Mouse (Mus musculus): ENCODE measurements around the gene Cfap97d1. TPM values are rescaled to one million over a fixed set of nuclear protein-coding genes. Genes with fewer than 3 reads are reported as not detected.

Gene Cfap97d1
- polyA plus RNA-seq, 1 experiment from 2014 or later: not detected

DNA sequence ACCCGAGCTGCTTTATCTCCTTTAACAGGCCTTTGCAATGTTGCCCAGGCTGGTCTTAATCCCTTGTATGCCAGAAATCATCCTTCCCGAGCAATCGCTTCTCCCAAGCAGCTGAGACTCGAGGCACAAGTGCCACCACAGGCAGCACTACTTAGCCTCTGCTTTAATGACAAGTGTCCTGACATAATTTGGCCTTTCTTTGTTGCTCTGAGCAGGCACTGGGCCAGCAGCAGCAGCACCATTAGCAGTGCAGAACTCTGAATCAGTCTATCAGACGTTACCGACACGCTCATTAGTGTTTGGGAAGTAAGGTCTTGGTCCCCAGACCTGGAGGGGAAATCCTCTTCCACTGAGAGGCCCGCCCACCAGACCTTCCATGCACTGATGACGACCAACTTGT is 35.7 kb downstream of the Cfap97d1 start:
- Histone ChIP-seq H3K27me3 (ENCODE audit: insufficient read depth, poor library complexity, severe bottlenecking) (peaks cover 9% of the 10 kb centered on the region; the same call in 1 of the 2 replicates), H3K9me3 (no peaks in the 10 kb centered on the region), H3K4me3 (no peak overlapping the region), H3K36me3 (peaks cover 63% of the 10 kb centered on the region), H3K4me1 (replicated peaks) (peaks cover 18% of the 10 kb centered on the region), H3K27ac (no peak overlapping the region)
- WGBS: 81% methylated on average over 9 of the region's 9 CpGs
- no peak for DNase-seq (ENCODE audit: low spot score)

DNA sequence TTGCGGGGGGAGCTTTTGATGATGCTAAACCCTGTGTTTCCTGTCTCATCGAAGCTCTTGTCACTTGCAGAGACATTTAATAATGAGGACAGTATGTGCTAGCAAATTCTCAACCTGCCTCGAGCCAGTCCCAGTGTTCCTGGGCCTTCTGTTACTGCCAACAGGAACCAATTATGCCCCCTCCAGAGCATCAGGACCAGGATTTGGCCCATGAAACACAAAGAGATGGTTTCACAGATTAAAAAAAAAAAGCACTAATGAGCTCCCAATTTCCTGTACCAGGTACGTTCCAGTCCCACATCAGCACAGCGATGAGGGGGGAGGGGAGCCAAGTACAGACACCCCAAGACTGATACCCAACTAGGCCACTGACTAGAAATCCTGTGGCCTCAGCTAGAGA is 37.1 kb downstream of the Cfap97d1 start:
- no peak overlapping the region for H3K27ac ChIP-seq
- DNase-seq (ENCODE audit: low spot score): no peak
- H3K27me3 ChIP-seq (ENCODE audit: insufficient read depth, poor library complexity, severe bottlenecking): peaks cover 23% of the 10 kb centered on the region
- peaks cover 53% of the 10 kb centered on the region for H3K36me3 ChIP-seq
- no peak overlapping the region for H3K4me3 ChIP-seq
- H3K4me1 ChIP-seq (replicated peaks): peaks cover 21% of the 10 kb centered on the region
- H3K9me3 ChIP-seq: no peaks in the 10 kb centered on the region
- 84% methylated on average over 5 of the region's 5 CpGs for WGBS

DNA sequence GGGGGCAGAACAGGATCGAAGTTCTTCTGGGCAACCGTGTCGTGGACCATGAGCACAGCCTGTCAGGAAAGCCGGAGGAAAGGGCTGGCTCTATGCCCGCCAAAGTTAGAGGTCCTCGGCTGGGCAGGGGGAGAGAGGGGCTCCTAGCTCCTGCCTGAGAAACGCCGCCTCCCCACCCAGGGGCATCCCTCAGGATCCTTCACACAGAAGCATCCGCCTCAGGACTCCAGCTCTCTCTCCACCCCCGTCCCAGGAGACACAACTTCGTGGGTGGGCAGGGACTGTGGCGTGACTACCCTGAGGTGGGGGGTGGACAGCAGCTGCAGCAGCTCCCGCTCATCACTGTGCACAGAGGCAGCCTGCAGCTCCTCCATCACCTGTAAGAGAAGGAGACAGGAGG is 39.3 kb downstream of the Cfap97d1 start:
- WGBS: 83% methylated on average over 13 of the region's 13 CpGs

DNA sequence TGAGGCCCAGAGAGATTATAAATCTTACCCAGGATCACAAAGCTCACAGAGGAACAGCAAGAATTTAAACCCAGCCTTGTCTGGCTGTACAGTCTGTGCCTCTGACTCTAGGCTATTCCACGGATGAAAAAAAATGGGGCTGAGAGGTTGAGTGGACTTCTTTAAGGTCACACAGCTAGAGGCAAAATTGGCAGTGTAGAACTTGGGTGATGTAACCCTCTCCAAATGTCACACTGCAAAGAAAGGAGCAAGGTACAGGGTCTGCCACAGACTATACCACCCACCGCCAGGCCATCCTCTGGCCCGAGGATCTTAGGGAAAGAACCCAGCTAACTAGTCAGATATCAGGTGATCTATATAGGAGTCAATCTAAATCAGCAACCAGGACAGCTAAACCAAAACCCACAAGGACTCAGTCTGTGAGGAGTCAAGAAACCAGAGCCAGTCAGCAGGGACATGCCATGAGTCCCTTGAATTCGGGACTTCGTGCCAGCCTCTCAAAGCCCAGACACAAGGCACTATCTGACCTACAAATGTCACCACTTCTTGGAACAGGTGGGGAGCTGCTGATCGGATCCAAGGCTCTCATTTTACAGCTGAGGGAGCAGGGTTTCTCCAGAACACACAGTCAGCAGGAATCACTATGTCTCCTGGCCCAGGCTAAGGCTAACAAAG is 40.1 kb downstream of the Cfap97d1 start:
- 92% methylated on average over 6 of the region's 6 CpGs for WGBS
- Histone ChIP-seq H3K9me3 (no peaks in the 10 kb centered on the region), H3K27me3 (ENCODE audit: insufficient read depth, poor library complexity, severe bottlenecking) (peaks cover 42% of the 10 kb centered on the region), H3K36me3 (peaks cover 26% of the 10 kb centered on the region), H3K27ac (no peak overlapping the region), H3K4me3 (no peak overlapping the region), H3K4me1 (replicated peaks) (peaks cover 41% of the 10 kb centered on the region)
- DNase-seq (ENCODE audit: low spot score): no peak

More for the DNA sequence above, 39.3 kb downstream of the Cfap97d1 start:
- Histone ChIP-seq H3K9me3 (no peaks in the 10 kb centered on the region), H3K4me3 (no peak overlapping the region), H3K36me3 (peaks cover 32% of the 10 kb centered on the region), H3K4me1 (replicated peaks) (peaks cover 41% of the 10 kb centered on the region), H3K27me3 (ENCODE audit: insufficient read depth, poor library complexity, severe bottlenecking) (peaks cover 37% of the 10 kb centered on the region), H3K27ac (no peak overlapping the region)
- no peak for DNase-seq (ENCODE audit: low spot score)

DNA sequence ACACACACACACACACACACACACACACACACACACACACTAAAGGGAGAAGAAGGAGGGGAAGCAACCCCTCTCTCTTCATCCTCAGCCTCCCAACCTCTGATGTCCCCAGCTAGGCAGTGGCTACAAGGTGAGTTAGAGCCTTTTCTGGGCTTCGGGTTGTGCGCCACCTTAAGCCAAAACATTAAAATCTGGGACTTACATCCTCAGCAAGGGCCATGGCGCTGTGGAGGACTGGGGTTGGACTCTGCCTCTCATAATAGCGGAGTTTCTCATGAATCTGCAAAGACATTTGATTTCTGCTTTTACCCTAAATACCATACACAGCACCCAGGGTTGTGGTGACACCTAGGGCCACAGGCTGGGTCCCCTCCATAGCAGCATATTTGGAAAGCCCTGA is 40.8 kb downstream of the Cfap97d1 start:
- H3K27ac ChIP-seq: 0 out of 2 replicates have a peak overlapping the region, but pooled peaks have one; percentile 14
- WGBS: 85% methylated on average over 4 of the region's 4 CpGs

DNA sequence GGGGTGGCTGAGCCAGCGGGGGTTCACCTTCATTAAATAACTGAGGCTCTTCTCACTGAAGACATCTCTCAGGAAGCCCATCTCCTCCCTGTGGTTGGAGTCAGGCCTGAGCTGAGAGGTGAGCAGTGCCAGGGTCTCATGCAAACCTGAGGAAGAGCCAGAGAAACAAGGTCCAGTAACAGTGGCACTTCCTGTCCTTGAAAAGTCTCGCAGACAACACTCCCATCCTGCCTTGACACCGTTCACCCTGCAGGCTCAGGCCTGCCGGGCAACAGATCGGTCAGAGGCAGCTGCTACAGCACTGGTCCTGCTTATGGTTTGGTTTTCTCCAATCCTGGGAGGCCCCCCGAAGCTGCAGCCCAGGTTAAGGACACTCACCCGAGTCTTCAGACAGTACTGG is 41.3 kb downstream of the Cfap97d1 start:
- DNase-seq (ENCODE audit: low spot score): no peak
- Histone ChIP-seq H3K9me3 (no peaks in the 10 kb centered on the region), H3K4me3 (peak overlapping the region; percentile 86), H3K36me3 (peaks cover 22% of the 10 kb centered on the region), H3K27me3 (ENCODE audit: insufficient read depth, poor library complexity, severe bottlenecking) (peaks cover 45% of the 10 kb centered on the region), H3K4me1 (replicated peaks) (peaks cover 41% of the 10 kb centered on the region), H3K27ac (peak overlapping the region; percentile 14; the same call in 1 of the 2 replicates)
- 34% methylated on average over 7 of the region's 7 CpGs for WGBS

More for the DNA sequence above, 40.8 kb downstream of the Cfap97d1 start:
- H3K4me1 ChIP-seq (replicated peaks): peaks cover 41% of the 10 kb centered on the region
- H3K36me3 ChIP-seq: peaks cover 22% of the 10 kb centered on the region
- no peak for DNase-seq (ENCODE audit: low spot score)
- peaks cover 45% of the 10 kb centered on the region for H3K27me3 ChIP-seq (ENCODE audit: insufficient read depth, poor library complexity, severe bottlenecking)
- H3K4me3 ChIP-seq: peak overlapping the region; percentile 86; the same call in 1 of the 2 replicates
- H3K9me3 ChIP-seq: no peaks in the 10 kb centered on the region

DNA sequence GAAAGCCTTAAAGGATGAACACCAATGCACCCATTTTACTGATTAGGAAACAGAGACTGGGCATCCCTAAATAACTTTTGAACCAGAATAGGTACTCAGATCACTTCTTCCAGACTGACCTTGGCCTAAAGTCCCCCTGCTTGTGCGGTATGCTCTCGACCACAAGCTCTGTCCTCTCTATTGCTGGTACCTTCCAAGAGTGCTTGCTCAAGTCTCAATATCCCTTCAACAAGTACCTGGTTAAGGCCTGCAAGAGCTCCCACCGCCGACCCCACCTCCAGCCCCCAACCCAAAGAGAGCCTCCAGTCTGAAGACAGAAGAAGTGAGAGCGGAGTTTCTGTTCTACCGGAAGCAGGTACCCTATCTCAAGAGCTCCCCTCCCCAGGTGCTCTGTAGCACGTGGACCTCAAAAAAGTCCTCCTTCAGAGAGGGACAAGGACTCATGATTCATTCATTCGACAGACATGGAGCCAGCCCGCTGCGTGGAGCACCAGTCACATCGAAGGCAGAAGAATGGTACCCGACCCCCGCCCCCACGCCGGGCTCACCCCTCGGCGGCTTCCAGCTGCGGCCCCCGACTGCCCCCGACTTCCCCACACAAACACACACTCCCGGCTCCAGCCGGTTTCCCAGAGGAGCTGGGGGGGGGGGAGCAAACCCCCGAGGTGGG is 42.0 kb downstream of the Cfap97d1 start:
- peaks cover 22% of the 10 kb centered on the region for H3K36me3 ChIP-seq
- peak overlapping the region; percentile 93 for H3K27ac ChIP-seq
- H3K4me1 ChIP-seq (replicated peaks): peaks cover 41% of the 10 kb centered on the region
- peak overlapping the region; percentile 86 for H3K4me3 ChIP-seq
- H3K27me3 ChIP-seq (ENCODE audit: insufficient read depth, poor library complexity, severe bottlenecking): peaks cover 45% of the 10 kb centered on the region
- whole genome bisulfite sequencing: 4% methylated on average over 23 of the region's 23 CpGs
- no peak for DNase-seq (ENCODE audit: low spot score)
- H3K9me3 ChIP-seq: no peaks in the 10 kb centered on the region

DNA sequence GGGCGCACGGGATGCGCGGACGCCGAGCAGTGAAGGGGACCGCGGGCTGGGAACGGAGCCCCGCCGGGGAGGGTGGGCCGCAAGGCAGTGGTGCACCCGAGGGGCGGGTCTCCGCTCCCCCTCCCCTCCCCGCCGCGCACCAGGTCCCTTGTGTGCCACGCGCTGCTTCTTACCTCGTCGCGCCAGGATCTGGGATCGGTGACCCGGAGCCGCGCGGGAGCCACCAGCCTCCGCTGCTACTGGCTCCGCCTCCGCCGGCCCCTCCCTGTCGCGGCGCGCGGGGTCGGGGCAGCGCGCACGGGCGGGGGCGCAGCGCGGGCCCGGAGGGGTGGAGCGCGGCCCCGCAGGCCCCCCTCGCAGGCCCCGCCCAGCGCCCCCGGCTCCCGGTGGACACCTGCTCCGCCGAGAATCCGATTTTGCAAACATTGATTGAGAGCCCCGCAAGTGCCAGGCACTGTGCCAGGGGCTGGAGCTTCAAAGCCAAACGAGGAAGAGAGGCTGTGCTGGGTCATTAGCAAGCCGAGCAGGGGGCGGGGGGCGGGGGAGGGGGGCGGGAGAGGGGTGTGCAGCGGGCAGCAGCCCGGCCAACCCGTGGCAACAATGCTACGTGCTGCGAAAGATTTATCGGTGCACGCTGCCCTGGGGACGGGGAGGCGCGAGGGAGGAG is 42.7 kb downstream of the Cfap97d1 start:
- H3K27ac ChIP-seq: peak overlapping the region; percentile 93
- H3K4me3 ChIP-seq: peak overlapping the region; percentile 86
- H3K36me3 ChIP-seq: peaks cover 19% of the 10 kb centered on the region
- WGBS: under 1% methylated on average over 72 of the region's 73 CpGs
- H3K27me3 ChIP-seq (ENCODE audit: insufficient read depth, poor library complexity, severe bottlenecking): peaks cover 45% of the 10 kb centered on the region
- H3K4me1 ChIP-seq (replicated peaks): peaks cover 41% of the 10 kb centered on the region
- no peaks in the 10 kb centered on the region for H3K9me3 ChIP-seq
- DNase-seq (ENCODE audit: low spot score): peak; percentile 86

DNA sequence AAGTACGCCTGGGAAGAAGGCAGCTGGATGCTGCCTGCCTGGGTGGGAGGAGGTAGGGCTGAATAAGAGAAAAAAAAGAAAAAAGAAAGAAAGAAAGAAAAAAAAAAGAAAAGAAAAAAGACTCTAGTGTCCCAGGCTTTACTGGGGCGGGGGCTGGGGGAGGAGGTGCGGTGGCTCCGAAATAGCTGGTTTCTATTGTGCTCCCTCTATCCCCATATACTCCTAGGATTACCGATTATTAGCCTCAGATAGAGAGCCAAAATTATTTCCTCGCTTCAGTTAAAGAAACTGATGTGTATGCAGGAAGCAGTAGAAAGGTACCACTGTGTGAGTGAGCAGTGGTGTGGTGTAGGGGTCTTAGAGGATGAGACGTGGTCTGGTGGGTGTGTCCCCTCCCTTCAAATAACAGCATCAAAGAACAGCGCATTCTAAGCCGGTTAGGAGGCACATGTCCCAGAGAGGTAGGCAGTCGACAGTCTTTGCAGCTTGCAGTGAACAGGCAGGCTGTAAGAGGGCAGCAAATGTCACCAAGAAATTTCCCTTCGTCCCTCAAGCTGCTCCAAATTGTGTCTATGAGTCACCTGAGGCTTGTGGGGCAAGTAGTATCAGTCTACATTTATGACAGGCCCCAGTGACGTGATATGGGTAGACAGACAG is 43.4 kb downstream of the Cfap97d1 start:
- WGBS: 5% methylated on average over 12 of the region's 12 CpGs
- Histone ChIP-seq H3K4me3 (peak overlapping the region; percentile 86), H3K4me1 (replicated peaks) (peaks cover 41% of the 10 kb centered on the region), H3K27ac (peak overlapping the region; percentile 93), H3K27me3 (ENCODE audit: insufficient read depth, poor library complexity, severe bottlenecking) (peaks cover 50% of the 10 kb centered on the region), H3K9me3 (no peaks in the 10 kb centered on the region), H3K36me3 (peaks cover 12% of the 10 kb centered on the region)
- peak; percentile 32 for DNase-seq (ENCODE audit: low spot score)

DNA sequence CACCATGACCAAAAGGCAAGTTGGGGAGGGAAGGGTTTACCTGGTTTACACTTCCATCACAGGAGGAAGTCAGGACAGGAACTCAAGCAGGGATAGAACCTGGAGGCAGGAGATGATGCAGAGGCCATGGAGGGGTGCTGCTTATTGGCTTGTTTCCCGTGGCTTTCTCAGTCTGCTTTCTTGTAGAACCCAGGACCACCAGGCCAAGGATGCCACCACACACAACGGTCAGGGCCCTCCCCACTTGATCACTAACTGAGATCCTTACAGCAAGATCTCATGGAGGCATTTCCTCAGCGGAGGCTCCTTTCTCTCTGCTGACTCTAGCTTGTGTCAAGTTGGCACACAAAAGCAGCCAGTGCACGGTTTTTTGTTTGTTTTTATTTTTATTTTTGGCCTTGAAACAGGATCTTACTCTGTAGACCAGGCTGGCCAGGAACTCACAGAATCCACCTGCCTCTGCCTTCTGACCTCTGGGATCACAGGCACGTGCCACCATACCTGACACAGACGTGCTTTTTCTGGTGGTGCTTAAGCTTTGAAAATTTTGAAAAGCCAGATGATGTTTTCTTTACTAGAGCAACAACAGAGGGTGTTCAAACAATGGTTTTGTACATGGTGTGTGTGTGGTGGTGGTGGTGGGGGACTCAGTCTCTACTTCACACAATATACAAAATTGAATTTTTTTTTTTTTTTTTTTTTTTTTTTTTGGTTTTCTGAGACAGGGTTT is 44.2 kb downstream of the Cfap97d1 start, which contains the start of gene Mpp3:
Mpp3 (minus strand) TSS at position 375 of the 730 bp plus-strand sequence.
- 73% methylated on average over 6 of the region's 6 CpGs for WGBS
- peaks cover 53% of the 10 kb centered on the region for H3K27me3 ChIP-seq (ENCODE audit: insufficient read depth, poor library complexity, severe bottlenecking)
- no peak for DNase-seq (ENCODE audit: low spot score)

DNA sequence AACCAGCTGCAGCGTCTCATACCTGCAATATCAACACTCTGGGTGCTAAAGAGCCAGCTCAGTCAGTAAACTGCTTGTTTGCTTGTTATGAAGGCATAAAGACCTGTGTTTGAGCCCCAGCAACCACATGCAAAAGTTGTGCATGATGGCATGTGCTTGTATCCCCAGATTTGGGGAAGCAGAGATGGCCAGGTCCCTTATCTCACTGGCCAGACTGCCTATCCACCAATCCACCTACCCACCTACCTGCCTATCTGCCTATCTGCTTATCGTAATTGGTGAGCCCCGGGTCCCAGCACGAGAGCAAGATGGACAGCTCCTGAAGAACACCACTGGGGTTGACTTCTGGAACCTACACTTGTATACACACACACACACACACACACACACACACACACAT is 45.2 kb downstream of the Cfap97d1 start:
- H3K36me3 ChIP-seq: no peaks in the 10 kb centered on the region
- no peaks in the 10 kb centered on the region for H3K9me3 ChIP-seq
- no peak overlapping the region for H3K4me3 ChIP-seq
- H3K4me1 ChIP-seq (replicated peaks): peaks cover 36% of the 10 kb centered on the region
- H3K27ac ChIP-seq: no peak overlapping the region
- 80% methylated on average over 4 of the region's 4 CpGs for WGBS
- peaks cover 48% of the 10 kb centered on the region for H3K27me3 ChIP-seq (ENCODE audit: insufficient read depth, poor library complexity, severe bottlenecking)
- DNase-seq (ENCODE audit: low spot score): no peak

More for the DNA sequence above, 44.2 kb downstream of the Cfap97d1 start, which contains the start of gene Mpp3:
- no peaks in the 10 kb centered on the region for H3K9me3 ChIP-seq
- H3K36me3 ChIP-seq: peaks cover 7% of the 10 kb centered on the region
- H3K27ac ChIP-seq: peak within 1 kb of the TSS; percentile 93
- peaks cover 40% of the 10 kb centered on the region for H3K4me1 ChIP-seq (replicated peaks)
- H3K4me3 ChIP-seq: peak within 1 kb of the TSS; percentile 86

DNA sequence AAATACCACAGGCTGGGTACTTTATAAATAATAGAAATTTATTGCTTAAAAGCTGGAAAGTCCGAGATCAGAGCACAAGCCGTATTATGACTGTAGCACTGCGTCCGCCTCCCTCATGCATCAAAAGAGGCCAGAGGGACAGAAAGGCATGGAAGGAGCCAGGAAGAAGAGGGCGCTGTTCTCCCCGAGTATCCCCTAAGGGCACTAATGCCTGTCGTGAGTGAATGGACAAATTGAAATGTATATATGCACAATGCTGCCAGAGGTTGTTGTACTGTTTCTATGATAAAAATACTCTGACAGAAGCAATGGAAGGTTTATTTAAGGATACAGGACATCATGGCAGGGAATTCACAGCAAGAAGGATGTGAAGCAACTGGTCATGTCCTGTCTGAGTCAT is 45.9 kb downstream of the Cfap97d1 start:
- no peak overlapping the region for H3K27ac ChIP-seq
- H3K4me3 ChIP-seq: no peak overlapping the region
- peaks cover 32% of the 10 kb centered on the region for H3K4me1 ChIP-seq (replicated peaks)
- H3K9me3 ChIP-seq: no peaks in the 10 kb centered on the region
- 37% methylated on average over 7 of the region's 7 CpGs for WGBS
- H3K27me3 ChIP-seq (ENCODE audit: insufficient read depth, poor library complexity, severe bottlenecking): peaks cover 42% of the 10 kb centered on the region
- no peak for DNase-seq (ENCODE audit: low spot score)
- no peaks in the 10 kb centered on the region for H3K36me3 ChIP-seq
